Mouse (Mus musculus): ENCODE data around the gene Shisal2a. TPM values are rescaled to one million over a fixed set of nuclear protein-coding genes. Genes with fewer than 3 reads are reported as not detected.

Shisal2a gene
- polyA plus RNA-seq (2012; rRNA removed): 0.23 and 0.78 TPM in 2 replicates

GRCm38 (mm10) chr4:108383183-108383714, at the start of gene Shisal2a:
TSS of gene Shisal2a (minus strand) at chr4:108383349.

GRCm38 (mm10) chr4:108406861-108407401, 23.8 kb upstream of the Shisal2a start, which contains the start of gene Gpx7:
TSS of gene Gpx7 (minus strand) at chr4:108406961.

GRCm38 (mm10) chr4:108327730-108328484, 55.2 kb downstream of the Shisal2a start, which contains the start of gene Coa7:
TSS of gene Coa7 (plus strand) at chr4:108328140.

Other genes starting within 250 kb of the Shisal2a start
- 60.2 and 68.2 TPM in 2 replicates for gene Scp2, start 238.4 kb downstream of the Shisal2a start, polyA plus RNA-seq (2012; rRNA removed)
- 40.1 and 45.0 TPM in 2 replicates for gene Echdc2, start 217.9 kb downstream of the Shisal2a start, polyA plus RNA-seq (2012; rRNA removed)
- gene Zyg11a, start 165.3 kb downstream of the Shisal2a start, polyA plus RNA-seq (2012; rRNA removed): 0.06 TPM in 2 replicates
- 5.2 and 6.0 TPM in 2 replicates for gene Zyg11b, start 82.3 kb downstream of the Shisal2a start, polyA plus RNA-seq (2012; rRNA removed)
- gene Coa7, start 55.2 kb downstream of the Shisal2a start, polyA plus RNA-seq (2012; rRNA removed): 4.1 and 5.9 TPM in 2 replicates
- 8.1 and 11.3 TPM in 2 replicates for gene Gpx7, start 23.6 kb upstream of the Shisal2a start, polyA plus RNA-seq (2012; rRNA removed)
- gene Tut4, start 76.1 kb upstream of the Shisal2a start, polyA plus RNA-seq (2012; rRNA removed): 20.0 and 20.8 TPM in 2 replicates
- gene Prpf38a, start 196.0 kb upstream of the Shisal2a start, polyA plus RNA-seq (2012; rRNA removed): 1.8 and 3.1 TPM in 2 replicates
- 1.2 and 1.8 TPM in 2 replicates for gene Orc1, start 196.1 kb upstream of the Shisal2a start, polyA plus RNA-seq (2012; rRNA removed)
- 32.9 and 33.4 TPM in 2 replicates for gene Cc2d1b, start 236.6 kb upstream of the Shisal2a start, polyA plus RNA-seq (2012; rRNA removed)

Data from colon, adult 2 months (tissue).